Mouse (Mus musculus) megakaryocyte-erythroid progenitor cell, adult 5-6 weeks (primary cell): ENCODE measurements around the gene Ccdc28b. TPM values are rescaled to one million over a fixed set of nuclear protein-coding genes. Genes with fewer than 3 reads are reported as not detected.
A peak's percentile ranks its signal among the peaks of the same experiment; 100 is the strongest.

ENCODE experiments used
- ATAC-seq: replicated peaks from 2 replicates; pipeline ENCODE4 v1.8.0; 2016; ENCODE audit warnings: mild to moderate bottlenecking, inconsistent platforms; ENCODE audit not compliant: severe bottlenecking, poor library complexity, low FRiP score, low TSS enrichment
- total RNA-seq, 2 experiments: library from RNA; stranded (forward) in 1 of 2; stranded (reverse) in 1 of 2; fragments of 200-1000, 215-1000 nt in 1 of 2; fragments of >200 nt in 1 of 2; fragmentation: Nextera tagmentation in 1 of 2; gene quantifications; 2 replicates each; pipeline ENCODE4 v1.2.3; 2014 to 2017

Gene Ccdc28b
- total RNA-seq, 2 experiments from 2014 or later: 26.9 to 63.2 TPM

- peak; percentile 12; the same call in 1 of the 2 replicates for ATAC-seq
These were observed 1.3 kb upstream of the Ccdc28b start for GRCm38 (mm10) chr4:129625029-129625370.

GRCm38 (mm10) chr4:129624281-129625028 is 708 bp upstream of the Ccdc28b start:
- ATAC-seq: peak; percentile 94

- ATAC-seq: no peak
These were observed 778 bp downstream of the Ccdc28b start for GRCm38 (mm10) chr4:129622803-129623535.

DNA sequence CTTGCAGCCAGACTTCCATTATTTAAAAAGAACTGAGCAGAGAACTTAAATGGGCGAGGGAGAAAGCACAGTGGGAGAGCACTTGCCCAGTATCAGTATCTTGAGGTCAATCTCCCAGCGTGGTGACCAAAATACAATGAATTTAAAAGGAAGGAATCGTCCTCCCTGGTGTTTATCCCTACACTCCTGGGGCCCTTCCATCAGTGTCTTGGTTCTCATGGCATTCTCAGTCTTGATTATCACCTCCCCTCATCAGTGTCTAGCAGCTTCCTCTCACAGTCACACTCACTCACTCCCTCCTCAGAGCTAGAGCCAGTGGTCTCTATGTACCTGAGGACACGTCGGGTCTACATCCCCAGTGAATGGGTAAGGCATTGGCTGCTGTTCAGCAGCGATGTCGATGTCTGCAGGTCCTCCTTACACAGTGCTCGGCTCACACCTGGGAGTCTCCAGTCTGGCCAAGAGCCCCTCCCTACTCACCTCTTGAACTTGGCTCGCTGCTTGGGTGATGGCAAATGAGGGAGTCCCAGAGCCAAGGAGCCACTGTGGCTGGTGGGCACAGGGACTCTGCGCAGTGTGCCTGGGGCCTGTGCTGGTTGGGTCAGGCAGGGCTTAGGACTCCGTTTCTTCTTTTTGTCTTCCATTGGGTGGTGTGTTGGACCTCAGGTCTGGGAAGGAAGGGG is 1.5 kb downstream of the Ccdc28b start:
- ATAC-seq: no peak

GRCm38 (mm10) chr4:129621283-129621841 is 2.4 kb downstream of the Ccdc28b start:
- no peak for ATAC-seq

- no peak for ATAC-seq
These were observed 3.1 kb downstream of the Ccdc28b start for GRCm38 (mm10) chr4:129620419-129621282.

GRCm38 (mm10) chr4:129618786-129619691 is 4.7 kb downstream of the Ccdc28b start, which contains the start of gene Iqcc:
Gene Iqcc, minus strand, starts transcription at chr4:129619099.
- ATAC-seq: peak; percentile 86

GRCm38 (mm10) chr4:129618031-129618430 is 5.7 kb downstream of the Ccdc28b start:
- ATAC-seq: no peak

DNA sequence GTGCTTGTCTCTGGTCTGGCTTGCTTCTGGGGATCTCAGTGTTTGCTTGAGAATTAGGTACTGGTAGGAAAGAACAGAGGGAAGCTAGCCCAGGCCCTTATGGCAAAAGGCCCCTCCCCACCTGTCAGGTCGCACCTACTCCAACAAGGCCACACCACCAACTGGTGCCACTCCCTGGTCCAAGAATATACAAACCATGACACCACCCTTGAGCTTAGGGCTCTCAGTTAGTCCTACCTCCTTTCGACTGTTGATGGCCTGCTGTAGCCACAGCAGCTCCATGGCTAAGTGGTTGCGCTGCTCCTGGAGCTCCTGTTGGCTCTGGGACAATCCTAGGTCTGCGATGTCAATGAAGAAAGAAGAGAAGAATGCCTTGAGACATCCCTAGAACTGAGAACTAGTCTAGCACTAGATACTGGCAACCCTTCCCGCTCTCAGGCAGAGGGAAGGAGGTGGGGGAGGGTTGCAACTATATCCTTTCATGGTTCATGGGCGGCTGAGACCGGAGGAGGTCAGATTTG is 6.6 kb downstream of the Ccdc28b start:
- ATAC-seq: no peak

DNA sequence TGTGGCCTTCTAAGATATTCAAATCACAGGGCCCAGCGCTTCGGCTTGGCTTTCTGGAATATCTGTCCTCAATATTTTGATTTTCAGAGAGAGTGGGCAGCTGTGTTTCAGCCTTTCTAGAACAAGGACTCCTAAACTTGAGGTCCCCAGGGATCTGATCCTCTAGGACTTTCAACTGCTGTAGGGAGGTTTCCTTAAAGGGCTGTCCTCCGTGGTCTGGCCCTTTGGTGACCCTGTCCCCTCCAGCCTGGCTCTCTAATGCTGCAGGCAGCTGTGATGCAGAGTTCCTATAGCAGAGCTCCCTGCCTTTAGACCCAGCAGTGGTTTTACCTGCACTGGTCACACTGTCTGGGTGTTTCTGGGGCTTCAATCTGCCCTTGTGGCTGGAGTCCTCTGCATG is 7.1 kb downstream of the Ccdc28b start:
- ATAC-seq: no peak

DNA sequence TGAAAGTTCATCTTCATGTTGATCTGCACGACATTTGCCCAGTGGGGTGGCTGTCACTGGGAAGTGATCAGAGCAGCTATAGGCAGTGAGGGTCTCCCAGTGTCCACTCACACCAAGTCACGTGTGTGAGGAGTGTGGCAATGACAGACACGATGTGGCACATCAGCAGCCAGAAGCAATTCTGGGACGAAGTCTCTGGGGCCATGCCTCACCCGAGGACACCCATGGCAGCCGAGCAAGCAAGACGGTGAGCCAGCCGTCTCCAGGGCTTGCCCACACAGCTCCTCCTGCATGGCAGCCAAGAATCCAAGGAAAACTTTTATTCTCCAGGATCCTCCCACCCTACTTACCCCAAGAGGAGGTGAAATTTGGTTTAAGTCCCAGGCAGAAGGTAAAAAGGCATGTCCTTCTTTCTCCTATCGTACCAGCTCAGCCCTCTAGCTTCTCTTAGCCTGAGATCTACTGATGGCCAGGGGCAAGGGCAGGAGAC is 7.9 kb downstream of the Ccdc28b start:
- no peak for ATAC-seq

DNA sequence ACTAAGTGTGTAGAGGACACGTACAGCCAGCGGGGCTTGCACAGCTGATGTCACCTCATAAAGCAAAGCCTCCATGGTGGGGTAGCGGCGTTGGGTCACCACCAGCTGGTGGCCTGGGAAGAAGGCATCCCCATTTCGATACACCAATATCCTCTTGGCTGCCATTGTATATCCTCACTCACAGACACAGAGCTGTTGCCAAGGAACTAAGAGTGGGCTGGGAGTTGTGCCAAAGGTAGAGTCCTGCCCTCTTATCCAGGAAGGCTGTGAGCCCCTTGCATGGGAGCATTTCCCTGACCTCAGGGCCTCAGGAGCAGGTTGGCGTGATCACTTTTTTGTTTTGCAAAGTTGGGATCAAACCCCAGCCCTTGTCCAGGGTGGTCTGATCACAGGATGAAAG is 9.7 kb downstream of the Ccdc28b start, which contains the start of gene Dcdc2b:
Gene Dcdc2b, minus strand, starts transcription at position 165 of the 400 bp plus-strand sequence.
- ATAC-seq: no peak

DNA sequence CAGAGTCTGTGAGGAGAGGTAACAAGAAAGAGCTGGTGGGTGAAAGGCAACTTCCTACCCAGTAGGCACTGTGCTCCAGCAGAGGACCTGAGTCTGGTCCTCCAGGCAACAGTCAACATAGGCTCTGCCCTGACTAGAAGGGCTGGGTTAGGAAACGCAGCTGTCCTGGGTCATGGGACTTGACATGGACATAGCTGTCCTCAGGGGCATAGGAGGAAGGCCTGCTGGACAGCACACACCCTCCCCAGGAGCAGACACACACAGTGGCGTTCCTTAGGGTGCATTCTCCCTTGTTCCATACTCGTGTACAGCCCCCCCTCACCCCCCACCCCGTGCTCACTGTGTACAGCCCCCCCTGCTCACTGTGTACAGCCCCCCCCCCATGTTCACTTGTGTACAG is 13.3 kb downstream of the Ccdc28b start:
- no peak for ATAC-seq

- no peak for ATAC-seq
These were observed 13.7 kb downstream of the Ccdc28b start for GRCm38 (mm10) chr4:129610026-129610425.

- no peak for ATAC-seq
These were observed 14.6 kb downstream of the Ccdc28b start for GRCm38 (mm10) chr4:129609139-129609631.

- ATAC-seq: peak; percentile 90
These were observed 15.2 kb downstream of the Ccdc28b start for GRCm38 (mm10) chr4:129608426-129609025.
